Mouse (Mus musculus): ENCODE results near the gene Cdkn2c. TPM values are rescaled to one million over a fixed set of nuclear protein-coding genes. Genes with fewer than 3 reads are reported as not detected.
A peak's percentile ranks its signal among the peaks of the same experiment; 100 is the strongest.
"Not testable (repeated sequence)": the region's sequence is repeated elsewhere in the genome, so short reads cannot be mapped to it uniquely, and the experiment has no call there.

Cdkn2c gene
- total RNA-seq (2021), result 10 to 100 TPM; 55.6 TPM
- long read RNA-seq, experiment 1, transcript Cdkn2c-202 (3 exons, 2,471 nt), result major isoform, 14 of 22 reads
- long read RNA-seq, experiment 1, transcript Cdkn2c-201 (2 exons, 1,106 nt), result minor isoform, 8 of 22 reads
- long read RNA-seq, experiment 1, partial matches to known transcripts, result 0 of 22 reads
- long read RNA-seq, experiment 1, other reads (novel, unspliced or antisense), result 0 of 22 reads
- long read RNA-seq, experiment 2, transcript Cdkn2c-201 (2 exons, 1,106 nt), result major isoform, 60 of 104 reads
- long read RNA-seq, experiment 2, transcript Cdkn2c-202 (3 exons, 2,471 nt), result minor isoform, 43 of 104 reads
- long read RNA-seq, experiment 2, partial matches to known transcripts, result 0 of 104 reads
- long read RNA-seq, experiment 2, other reads (novel, unspliced or antisense), result 1 of 104 reads

GRCm38 (mm10) chr4:109666461-109667269 is at the start of gene Cdkn2c:
Cdkn2c (minus strand) TSS chr4:109667189.
- DNase-seq (ENCODE audit: low spot score in 2 of 2), result peak; percentile 91 to 93

GRCm38 (mm10) chr4:109705349-109705748 is 38.4 kb upstream of the Cdkn2c start:
- no peak for DNase-seq (ENCODE audit: low spot score in 2 of 2)

- no peak for DNase-seq (ENCODE audit: low spot score in 2 of 2)
Measured at GRCm38 (mm10) chr4:109703568-109703967, 36.6 kb upstream of the Cdkn2c start.

- not testable (repeated sequence) for DNase-seq (ENCODE audit: low spot score in 2 of 2)
Measured at GRCm38 (mm10) chr4:109700727-109701126, 33.7 kb upstream of the Cdkn2c start.

- DNase-seq (ENCODE audit: low spot score in 2 of 2), result no peak
Measured at GRCm38 (mm10) chr4:109692674-109693073, 25.7 kb upstream of the Cdkn2c start.

GRCm38 (mm10) chr4:109683561-109683960 is 16.6 kb upstream of the Cdkn2c start:
- DNase-seq (ENCODE audit: low spot score in 2 of 2), result no peak

GRCm38 (mm10) chr4:109677221-109677620 is 10.2 kb upstream of the Cdkn2c start:
- no peak for DNase-seq (ENCODE audit: low spot score in 2 of 2)

GRCm38 (mm10) chr4:109676218-109677215 is 9.5 kb upstream of the Cdkn2c start, which contains the start of gene Faf1:
Faf1 (plus strand) TSS chr4:109676588.
- peak; percentile 96 to 98 for DNase-seq (ENCODE audit: low spot score in 2 of 2)

GRCm38 (mm10) chr4:109674097-109674496 is 7.1 kb upstream of the Cdkn2c start:
- no peak for DNase-seq (ENCODE audit: low spot score in 2 of 2)

- DNase-seq (ENCODE audit: low spot score in 2 of 2), result no peak
Measured at GRCm38 (mm10) chr4:109671941-109672340, 5.0 kb upstream of the Cdkn2c start.

GRCm38 (mm10) chr4:109670213-109670612 is 3.2 kb upstream of the Cdkn2c start:
- no peak for DNase-seq (ENCODE audit: low spot score in 2 of 2)

- no peak for DNase-seq (ENCODE audit: low spot score in 2 of 2)
Measured at GRCm38 (mm10) chr4:109667518-109667917, 529 bp upstream of the Cdkn2c start.

GRCm38 (mm10) chr4:109665982-109666460 is 968 bp downstream of the Cdkn2c start:
- DNase-seq (ENCODE audit: low spot score in 2 of 2), result peak; percentile 65 to 72

GRCm38 (mm10) chr4:109665101-109665981 is 1.6 kb downstream of the Cdkn2c start:
- DNase-seq (ENCODE audit: low spot score in 2 of 2), result peak; percentile 68 to 73

- DNase-seq (ENCODE audit: low spot score in 2 of 2), result no peak
Measured at GRCm38 (mm10) chr4:109664091-109664490, 2.9 kb downstream of the Cdkn2c start.

- no peak for DNase-seq (ENCODE audit: low spot score in 2 of 2)
Measured at GRCm38 (mm10) chr4:109662271-109662670, 4.7 kb downstream of the Cdkn2c start.

GRCm38 (mm10) chr4:109661183-109661582 is 5.8 kb downstream of the Cdkn2c start:
- peak; percentile 25 to 41 for DNase-seq (ENCODE audit: low spot score in 2 of 2)

- DNase-seq (ENCODE audit: low spot score in 2 of 2), result no peak
Measured at GRCm38 (mm10) chr4:109660568-109660967, 6.4 kb downstream of the Cdkn2c start.

GRCm38 (mm10) chr4:109659571-109659970 is 7.4 kb downstream of the Cdkn2c start:
- no peak for DNase-seq (ENCODE audit: low spot score in 2 of 2)

GRCm38 (mm10) chr4:109658826-109659225 is 8.2 kb downstream of the Cdkn2c start:
- no peak for DNase-seq (ENCODE audit: low spot score in 2 of 2)

All from adrenal gland, adult 18-20 months (tissue).